Mouse (Mus musculus) bone marrow macrophage, adult 2 months (primary cell): ENCODE data around the gene Filip1.

Experiments
- CTCF ChIP-seq: IDR thresholded peaks from 2 replicates; pipeline ENCODE4 v1.5.1; 2012; ENCODE audit warnings: low read depth, mild to moderate bottlenecking, low read length, moderate library complexity
- POLR2A ChIP-seq: IDR thresholded peaks from 2 replicates; pipeline ENCODE4 v1.6.1; 2012; ENCODE audit warnings: mild to moderate bottlenecking, low read depth, low read length, borderline replicate concordance

- TF ChIP-seq CTCF (no peak), POLR2A (no peak)
These were observed 23.6 kb downstream of the Filip1 start for GRCm38 (mm10) chr9:79989061-79989460.
